Mouse (Mus musculus): ENCODE data around the gene N4bp2l2.

DNA sequence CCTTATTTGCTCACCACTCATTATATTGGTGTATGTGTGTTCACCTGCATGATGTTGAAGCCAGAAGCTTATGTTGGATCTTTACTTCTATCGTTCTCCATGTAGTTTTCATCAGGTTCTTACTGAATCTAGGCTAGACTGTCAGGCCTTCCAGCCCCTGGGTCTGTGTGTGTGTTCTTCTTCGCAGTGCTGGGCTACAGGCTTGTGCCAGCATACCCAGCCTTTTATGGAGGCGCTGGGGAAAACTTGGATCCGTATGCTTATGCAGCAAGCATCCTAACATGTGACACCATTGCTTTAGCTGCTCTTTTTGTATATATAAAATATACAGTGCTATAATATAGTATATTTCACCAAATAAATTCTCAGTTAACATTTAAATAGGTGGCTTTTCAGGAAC, 45.5 kb upstream of the N4bp2l2 start:
- TF ChIP-seq CTCF (conservative IDR thresholded peaks at IDR 0.05; ENCODE audit: low read length) (no peak), NANOG (IDR thresholded peaks at IDR 0.05; ENCODE audit: borderline replicate concordance, low read length) (no peak), POU5F1 (IDR thresholded peaks at IDR 0.05; ENCODE audit: borderline replicate concordance, low read length) (no peak)
